Mouse (Mus musculus): ENCODE results near the gene Tab2. TPM values are rescaled to one million over a fixed set of nuclear protein-coding genes. Genes with fewer than 3 reads are reported as not detected.
A peak's percentile ranks its signal among the peaks of the same experiment; 100 is the strongest.

Gene Tab2
- polyA plus RNA-seq, 1 experiment: 34.0 TPM

DNA sequence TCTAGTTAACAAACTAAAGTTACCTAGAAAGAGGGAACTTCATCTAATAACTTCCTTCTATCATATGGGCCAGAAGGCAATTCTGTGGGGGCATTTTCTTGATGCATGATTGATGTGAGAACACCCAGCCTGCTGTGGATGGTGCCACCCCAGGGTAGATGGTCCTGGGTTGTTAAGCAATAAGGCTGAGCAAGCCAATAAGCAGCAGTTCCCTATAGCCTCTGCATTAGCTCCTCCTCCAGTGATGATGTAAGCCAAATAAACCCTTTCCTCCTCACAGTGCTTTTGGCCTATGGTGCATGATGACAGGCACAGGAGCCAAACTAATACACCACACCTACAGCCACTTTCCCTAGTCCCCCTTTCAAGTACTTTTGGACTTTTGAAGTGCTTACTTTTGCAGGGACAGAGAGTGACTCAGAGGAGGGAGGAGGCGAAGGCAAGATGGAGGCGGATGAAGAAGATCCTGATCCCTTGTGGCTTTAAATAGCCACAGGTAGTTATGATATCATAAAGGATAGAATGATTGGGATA, 12.8 kb upstream of the Tab2 start:
- Histone ChIP-seq H3K79me2 (ENCODE audit: control insufficient read depth, insufficient read depth) (no peaks in the 10 kb centered on the region), H3K27me3 (ENCODE audit: control insufficient read depth, insufficient read depth, insufficient read length) (no peaks in the 10 kb centered on the region), H3K4me2 (ENCODE audit: low read depth) (no peak overlapping the region), H3K4me3 (no peak overlapping the region), H3K36me3 (ENCODE audit: control insufficient read depth, insufficient read depth) (no peaks in the 10 kb centered on the region), H3ac (ENCODE audit: control insufficient read depth, insufficient read length) (no peak overlapping the region)
- TF ChIP-seq POLR2A (IDR thresholded peaks at IDR 0.05; ENCODE audit: insufficient read length, low read depth) (no peak), SRF (IDR thresholded peaks at IDR 0.05; ENCODE audit: control insufficient read depth, insufficient read length, low read depth) (no peak)

GRCm38 (mm10) chr10:7967096-7967495, 11.1 kb upstream of the Tab2 start:
- Histone ChIP-seq H3K79me2 (ENCODE audit: control insufficient read depth, insufficient read depth) (no peaks in the 10 kb centered on the region), H3K4me3 (no peak overlapping the region), H3K36me3 (ENCODE audit: control insufficient read depth, insufficient read depth) (no peaks in the 10 kb centered on the region), H3K4me2 (ENCODE audit: low read depth) (no peak overlapping the region), H3ac (ENCODE audit: control insufficient read depth, insufficient read length) (no peak overlapping the region), H3K27me3 (ENCODE audit: control insufficient read depth, insufficient read depth, insufficient read length) (no peaks in the 10 kb centered on the region)
- TF ChIP-seq USF1 (IDR thresholded peaks at IDR 0.05; ENCODE audit: low read depth): no peak
- no peak for TF ChIP-seq MAX (IDR thresholded peaks at IDR 0.05; ENCODE audit: low read depth)
- TF ChIP-seq MYOD1 (IDR thresholded peaks at IDR 0.05; ENCODE audit: control insufficient read depth in 1 of 3, insufficient read length in 2 of 3, low read depth in 2 of 3): no peak
- no peak for TF ChIP-seq POLR2A (IDR thresholded peaks at IDR 0.05; ENCODE audit: insufficient read length, low read depth)
- no peak for TF ChIP-seq REST (IDR thresholded peaks at IDR 0.05; ENCODE audit: insufficient read depth, insufficient read length)
- TF ChIP-seq MYOG (IDR thresholded peaks at IDR 0.05; ENCODE audit: control insufficient read depth in 1 of 3, insufficient read depth in 1 of 3, insufficient read length in 2 of 3, low read depth in 2 of 3): no peak
- no peak for TF ChIP-seq TCF3 (IDR thresholded peaks at IDR 0.05; ENCODE audit: insufficient read length, low read depth)
- TF ChIP-seq TCF12 (IDR thresholded peaks at IDR 0.05; ENCODE audit: insufficient read depth, poor library complexity, severe bottlenecking): no peak
- no peak for TF ChIP-seq CEBPB (IDR thresholded peaks at IDR 0.05; ENCODE audit: insufficient read depth, poor library complexity, severe bottlenecking)
- no peak for TF ChIP-seq E2F4 (IDR thresholded peaks at IDR 0.05; ENCODE audit: insufficient read depth)
- no peak for TF ChIP-seq SRF (IDR thresholded peaks at IDR 0.05; ENCODE audit: control insufficient read depth, insufficient read length, low read depth)
- TF ChIP-seq POLR2AphosphoS2 (IDR thresholded peaks at IDR 0.05; ENCODE audit: insufficient read length, low read depth): no peak

DNA sequence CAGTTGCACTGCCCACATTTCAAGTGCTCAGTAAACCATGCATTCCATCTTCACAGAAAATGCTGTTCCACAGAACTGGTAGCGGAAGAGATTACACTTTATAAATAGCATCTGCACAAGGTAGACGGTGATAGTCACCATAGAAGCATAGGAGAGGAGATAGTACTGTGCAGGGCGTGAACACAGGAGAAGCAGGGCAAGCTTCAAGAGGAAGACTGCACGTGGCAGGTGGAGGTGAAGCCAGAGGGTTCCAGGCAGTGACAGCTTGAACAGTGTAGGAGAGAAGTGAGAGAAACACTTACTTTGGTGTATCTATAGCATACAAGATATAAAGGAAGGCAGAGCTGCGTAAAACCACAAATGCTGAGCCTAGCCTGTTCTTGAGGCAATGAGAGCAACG, 3.0 kb upstream of the Tab2 start:
- Histone ChIP-seq H3K4me2 (ENCODE audit: low read depth) (no peak overlapping the region), H3K4me3 (no peak overlapping the region)
- TF ChIP-seq CEBPB (IDR thresholded peaks at IDR 0.05; ENCODE audit: insufficient read depth, poor library complexity, severe bottlenecking): no peak
- TF ChIP-seq TCF3 (IDR thresholded peaks at IDR 0.05; ENCODE audit: insufficient read length, low read depth): no peak
- TF ChIP-seq POLR2AphosphoS2 (IDR thresholded peaks at IDR 0.05; ENCODE audit: insufficient read length, low read depth): peak; percentile 71
- no peak for TF ChIP-seq E2F4 (IDR thresholded peaks at IDR 0.05; ENCODE audit: insufficient read depth)
- TF ChIP-seq SRF (IDR thresholded peaks at IDR 0.05; ENCODE audit: control insufficient read depth, insufficient read length, low read depth): no peak
- TF ChIP-seq REST (IDR thresholded peaks at IDR 0.05; ENCODE audit: insufficient read depth, insufficient read length): no peak
- TF ChIP-seq MYOG (IDR thresholded peaks at IDR 0.05; ENCODE audit: control insufficient read depth in 1 of 3, insufficient read depth in 1 of 3, insufficient read length in 2 of 3, low read depth in 2 of 3): no peak

DNA sequence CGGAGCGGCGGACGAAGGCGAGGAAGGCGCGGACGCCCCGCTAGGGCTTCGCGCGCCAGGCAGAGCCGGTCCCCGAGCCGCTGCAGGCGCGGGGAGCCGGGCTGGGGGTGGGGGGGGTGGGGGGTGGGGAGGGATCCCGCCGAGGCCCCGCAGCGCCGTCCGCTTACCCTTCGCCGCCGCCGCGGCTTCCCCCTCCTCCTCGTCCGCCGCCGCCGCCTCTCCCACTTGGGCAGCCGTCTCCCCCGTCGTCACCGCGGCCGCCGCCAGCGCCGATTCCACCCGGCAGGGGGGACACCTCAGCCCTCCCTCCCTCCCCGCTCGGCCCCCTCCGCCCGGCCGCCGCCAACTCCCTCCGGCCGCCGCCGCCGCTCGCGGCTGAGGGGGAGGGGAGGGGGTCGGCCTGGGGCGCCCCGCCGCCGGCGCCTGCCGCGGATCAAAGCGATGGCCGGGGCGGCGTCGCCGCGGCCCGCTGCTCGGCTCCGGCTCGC, 352 bp downstream of the Tab2 start:
- Histone ChIP-seq H3K79me2 (ENCODE audit: control insufficient read depth, insufficient read depth) (peaks cover 54% of the 10 kb centered on the region), H3K36me3 (ENCODE audit: control insufficient read depth, insufficient read depth) (no peaks in the 10 kb centered on the region), H3K4me3 (peak overlapping the region; percentile 70), H3K4me2 (ENCODE audit: low read depth) (no peak overlapping the region), H3K27me3 (ENCODE audit: control insufficient read depth, insufficient read depth, insufficient read length) (no peaks in the 10 kb centered on the region), H3ac (ENCODE audit: control insufficient read depth, insufficient read length) (peak overlapping the region; percentile 95)
- TF ChIP-seq USF1 (IDR thresholded peaks at IDR 0.05; ENCODE audit: low read depth) (no peak), MYOG (IDR thresholded peaks at IDR 0.05; ENCODE audit: control insufficient read depth in 1 of 3, insufficient read depth in 1 of 3, insufficient read length in 2 of 3, low read depth in 2 of 3) (no peak), TCF12 (IDR thresholded peaks at IDR 0.05; ENCODE audit: insufficient read depth, poor library complexity, severe bottlenecking) (no peak), POLR2AphosphoS2 (IDR thresholded peaks at IDR 0.05; ENCODE audit: insufficient read length, low read depth) (no peak), SRF (IDR thresholded peaks at IDR 0.05; ENCODE audit: control insufficient read depth, insufficient read length, low read depth) (no peak), MYOD1 (IDR thresholded peaks at IDR 0.05; ENCODE audit: control insufficient read depth in 1 of 3, insufficient read length in 2 of 3, low read depth in 2 of 3) (no peak), MAX (IDR thresholded peaks at IDR 0.05; ENCODE audit: low read depth) (no peak), REST (IDR thresholded peaks at IDR 0.05; ENCODE audit: insufficient read depth, insufficient read length) (no peak), E2F4 (IDR thresholded peaks at IDR 0.05; ENCODE audit: insufficient read depth) (no peak), TCF3 (IDR thresholded peaks at IDR 0.05; ENCODE audit: insufficient read length, low read depth) (no peak), POLR2A (IDR thresholded peaks at IDR 0.05; ENCODE audit: insufficient read length, low read depth) (no peak), CEBPB (IDR thresholded peaks at IDR 0.05; ENCODE audit: insufficient read depth, poor library complexity, severe bottlenecking) (no peak)

More for the DNA sequence above, 3.0 kb upstream of the Tab2 start:
- peaks cover 20% of the 10 kb centered on the region for H3K79me2 ChIP-seq (ENCODE audit: control insufficient read depth, insufficient read depth)
- H3K27me3 ChIP-seq (ENCODE audit: control insufficient read depth, insufficient read depth, insufficient read length): no peaks in the 10 kb centered on the region
- H3K36me3 ChIP-seq (ENCODE audit: control insufficient read depth, insufficient read depth): no peaks in the 10 kb centered on the region
- H3ac ChIP-seq (ENCODE audit: control insufficient read depth, insufficient read length): no peak overlapping the region

DNA sequence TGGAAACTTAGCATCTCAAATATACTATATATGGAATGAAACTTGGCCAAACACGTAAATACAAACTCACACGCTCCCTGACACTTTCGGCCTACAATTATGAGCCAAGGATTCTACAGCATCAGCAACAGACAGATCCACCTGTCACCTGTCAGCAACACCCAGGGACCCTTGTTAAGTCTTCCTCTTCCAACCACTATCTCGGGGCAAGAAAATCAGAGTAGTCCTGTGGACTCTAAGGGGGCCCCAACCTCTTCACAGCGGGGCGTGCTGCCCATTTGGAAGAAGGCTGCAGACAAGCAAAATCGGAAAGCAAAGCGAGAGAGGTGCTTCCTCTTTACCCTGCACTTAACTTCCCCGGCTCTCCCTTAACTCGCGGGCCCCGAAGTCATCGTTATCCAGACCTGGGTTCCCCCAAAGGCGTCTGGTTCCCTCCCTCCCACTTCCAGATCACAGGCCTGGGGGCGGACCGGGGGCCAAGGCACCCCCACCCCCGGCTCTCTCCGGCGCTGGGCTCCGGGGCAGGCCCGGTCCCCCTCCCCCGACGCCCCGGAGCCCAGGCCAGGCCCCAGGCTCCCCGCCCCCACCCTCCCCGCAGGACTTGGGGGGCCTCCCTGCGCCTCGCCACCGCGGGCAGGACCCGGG, 919 bp downstream of the Tab2 start:
- no peaks in the 10 kb centered on the region for H3K27me3 ChIP-seq (ENCODE audit: control insufficient read depth, insufficient read depth, insufficient read length)
- no peaks in the 10 kb centered on the region for H3K36me3 ChIP-seq (ENCODE audit: control insufficient read depth, insufficient read depth)
- TF ChIP-seq REST (IDR thresholded peaks at IDR 0.05; ENCODE audit: insufficient read depth, insufficient read length): no peak
- TF ChIP-seq SRF (IDR thresholded peaks at IDR 0.05; ENCODE audit: control insufficient read depth, insufficient read length, low read depth): no peak
- no peak for TF ChIP-seq POLR2AphosphoS2 (IDR thresholded peaks at IDR 0.05; ENCODE audit: insufficient read length, low read depth)
- TF ChIP-seq POLR2A (IDR thresholded peaks at IDR 0.05; ENCODE audit: insufficient read length, low read depth): no peak
- TF ChIP-seq CEBPB (IDR thresholded peaks at IDR 0.05; ENCODE audit: insufficient read depth, poor library complexity, severe bottlenecking): no peak
- TF ChIP-seq TCF12 (IDR thresholded peaks at IDR 0.05; ENCODE audit: insufficient read depth, poor library complexity, severe bottlenecking): no peak
- TF ChIP-seq USF1 (IDR thresholded peaks at IDR 0.05; ENCODE audit: low read depth): no peak
- TF ChIP-seq MYOG (IDR thresholded peaks at IDR 0.05; ENCODE audit: control insufficient read depth in 1 of 3, insufficient read depth in 1 of 3, insufficient read length in 2 of 3, low read depth in 2 of 3): no peak
- no peak for TF ChIP-seq E2F4 (IDR thresholded peaks at IDR 0.05; ENCODE audit: insufficient read depth)
- TF ChIP-seq TCF3 (IDR thresholded peaks at IDR 0.05; ENCODE audit: insufficient read length, low read depth): no peak
- TF ChIP-seq MAX (IDR thresholded peaks at IDR 0.05; ENCODE audit: low read depth): no peak
- TF ChIP-seq MYOD1 (IDR thresholded peaks at IDR 0.05; ENCODE audit: control insufficient read depth in 1 of 3, insufficient read length in 2 of 3, low read depth in 2 of 3): no peak
- peak overlapping the region; percentile 70 for H3K4me3 ChIP-seq
- H3K4me2 ChIP-seq (ENCODE audit: low read depth): peak overlapping the region; percentile 87
- peaks cover 59% of the 10 kb centered on the region for H3K79me2 ChIP-seq (ENCODE audit: control insufficient read depth, insufficient read depth)
- peak overlapping the region; percentile 95 for H3ac ChIP-seq (ENCODE audit: control insufficient read depth, insufficient read length)
